Mouse (Mus musculus) intestine, embryonic 15.5 days (tissue): ENCODE results near the gene Prcd. TPM values are rescaled to one million over a fixed set of nuclear protein-coding genes. Genes with fewer than 3 reads are reported as not detected.
"Not testable (repeated sequence)": the region's sequence is repeated elsewhere in the genome, so short reads cannot be mapped to it uniquely, and the experiment has no call there.

Experiments
- ATAC-seq: fragments of 200-750 bp; cut with Nextera tagmentation; 2 replicates; pipeline ENCODE4 v1.8.0; 2017; ENCODE audit warnings: moderate TSS enrichment, moderate library complexity
- H3K27ac ChIP-seq: fragments of 300-500 bp; sonication (generic); 2 replicates; pipeline ENCODE4 v1.5.1; 2015; ENCODE audit warnings: mild to moderate bottlenecking, inconsistent platforms
- H3K27me3 ChIP-seq: fragments of 300-500 bp; sonication (generic); replicated peaks from 2 replicates; pipeline ENCODE4 v1.6.1; 2015; ENCODE audit warnings: inconsistent platforms
- H3K36me3 ChIP-seq: fragments of 300-500 bp; sonication (generic); 2 replicates; pipeline ENCODE4 v1.6.1; 2015; ENCODE audit warnings: inconsistent platforms
- H3K4me1 ChIP-seq: fragments of 300-500 bp; sonication (generic); replicated peaks from 2 replicates; pipeline ENCODE4 v1.6.1; 2015; ENCODE audit warnings: inconsistent platforms
- H3K4me2 ChIP-seq: fragments of 300-500 bp; sonication (generic); replicated peaks from 2 replicates; pipeline ENCODE4 v1.6.1; 2015; ENCODE audit warnings: mild to moderate bottlenecking, inconsistent platforms
- H3K4me3 ChIP-seq: fragments of 300-500 bp; sonication (generic); replicated peaks from 2 replicates; pipeline ENCODE4 v1.5.1; 2015; ENCODE audit warnings: inconsistent platforms
- H3K9ac ChIP-seq: fragments of 300-500 bp; sonication (generic); 2 replicates; pipeline ENCODE4 v1.6.1; 2015; ENCODE audit warnings: inconsistent platforms
- H3K9me3 ChIP-seq: fragments of 300-500 bp; sonication (generic); 2 replicates; pipeline ENCODE4 v1.6.1; 2016; ENCODE audit warnings: inconsistent platforms
- WGBS: fragments of 180-500 bp; shearing (Covaris S2); methylation state at CpG from one replicate; pipeline ENCODE4 v1.1.7; 2015; 5-methylcytosine and 5-hydroxymethylcytosine counted together
- polyA plus RNA-seq: library from polyadenylated mRNA; unstranded; fragments of >200 nt; fragmentation: Nextera tagmentation; extraction: Ambion mirVana; gene quantifications from 2 replicates; pipeline ENCODE4 v1.2.1, GENCODE M21; 2015

Prcd gene
- polyA plus RNA-seq, 1 experiment from 2014 or later: 1.3 TPM

DNA sequence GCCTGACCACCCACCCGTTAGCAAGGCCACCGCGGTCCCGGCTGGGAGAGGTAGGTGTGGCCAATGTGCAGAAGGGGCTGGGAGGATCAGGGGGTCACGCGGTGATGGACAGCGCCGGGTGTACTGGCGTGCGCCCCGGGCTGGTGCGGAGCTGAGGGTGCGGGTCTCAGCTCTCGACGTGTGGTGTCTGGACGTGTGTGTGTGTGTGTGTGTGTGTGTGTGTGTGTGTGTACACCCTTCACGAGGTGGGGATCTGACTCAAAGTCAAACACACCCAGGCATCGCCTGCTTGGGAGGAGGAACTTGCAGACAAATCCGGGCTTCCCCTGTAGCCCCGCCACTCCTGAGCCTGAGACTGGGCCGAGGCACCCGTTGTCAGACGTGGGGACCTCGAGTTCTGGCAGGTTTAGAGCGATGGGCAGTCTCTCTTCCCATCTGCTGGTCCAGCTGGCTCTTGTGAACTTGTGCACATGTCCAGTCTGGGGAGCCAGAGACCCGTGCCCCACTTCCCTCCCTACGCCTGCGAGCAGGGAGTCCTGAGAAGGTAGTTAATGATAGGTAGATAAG is 1.0 kb downstream of the Prcd start, which contains the start of gene Cygb:
TSS of gene Cygb (minus strand) at position 59 of the 567 bp plus-strand sequence.
- Histone ChIP-seq H3K4me2 (peak within 1 kb of the TSS; percentile 93), H3K36me3 (no peaks in the 10 kb centered on the region), H3K27ac (no peak within 1 kb of the TSS), H3K9me3 (no peaks in the 10 kb centered on the region), H3K9ac (peak within 1 kb of the TSS; percentile 62), H3K4me1 (peaks cover 22% of the 10 kb centered on the region), H3K27me3 (peaks cover 29% of the 10 kb centered on the region), H3K4me3 (peak within 1 kb of the TSS; percentile 53)
- no peak for ATAC-seq
- 5% methylated on average over 28 of the region's 28 CpGs for WGBS

DNA sequence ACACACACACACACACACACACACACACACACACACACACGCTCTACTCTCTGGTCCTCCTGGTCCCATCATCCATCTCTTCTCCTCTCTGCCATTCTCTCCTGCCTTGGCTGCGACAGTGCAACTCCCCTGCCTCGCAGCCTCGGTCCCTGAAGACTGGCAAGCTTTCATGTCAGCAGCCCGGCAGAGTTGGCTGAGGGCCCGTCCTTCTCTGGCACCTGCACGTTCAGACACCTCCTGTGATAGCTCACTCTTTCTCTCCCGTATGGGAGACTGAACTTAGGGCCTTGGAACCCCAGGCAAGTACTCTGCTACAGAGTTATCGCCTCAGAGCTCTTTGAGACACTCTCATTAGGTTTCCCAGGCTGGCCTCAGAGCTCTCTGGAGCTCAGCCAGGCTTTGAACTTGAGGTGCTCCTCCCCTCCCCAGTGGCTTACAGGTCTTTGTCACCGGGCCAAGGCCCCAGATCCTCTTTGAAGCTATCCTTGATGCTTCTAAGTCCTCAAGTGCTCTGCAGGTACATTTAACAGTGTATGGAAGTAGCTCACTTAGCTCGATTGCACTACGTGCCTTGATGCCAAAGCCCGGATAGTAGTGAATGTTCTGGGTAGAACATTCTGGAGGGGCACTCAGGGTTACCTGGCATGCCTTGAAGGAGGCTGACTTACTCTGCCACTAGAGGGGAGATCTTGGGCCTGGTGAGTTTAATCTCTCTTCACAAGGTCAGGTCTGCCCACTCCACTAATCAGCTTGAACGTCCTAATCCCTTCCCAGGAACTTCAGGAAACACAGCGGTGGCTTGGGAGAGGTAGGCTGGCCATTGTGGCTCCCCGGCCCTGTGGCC is 3.2 kb downstream of the Prcd start:
- Histone ChIP-seq H3K9me3 (no peaks in the 10 kb centered on the region), H3K9ac (no peak overlapping the region; the same call in 1 of the 2 replicates), H3K4me2 (no peak overlapping the region), H3K27me3 (peaks cover 29% of the 10 kb centered on the region), H3K4me1 (peaks cover 36% of the 10 kb centered on the region), H3K36me3 (no peaks in the 10 kb centered on the region), H3K27ac (no peak overlapping the region), H3K4me3 (no peak overlapping the region)
- ATAC-seq: no peak
- 70% methylated on average over 16 of the region's 16 CpGs for WGBS

DNA sequence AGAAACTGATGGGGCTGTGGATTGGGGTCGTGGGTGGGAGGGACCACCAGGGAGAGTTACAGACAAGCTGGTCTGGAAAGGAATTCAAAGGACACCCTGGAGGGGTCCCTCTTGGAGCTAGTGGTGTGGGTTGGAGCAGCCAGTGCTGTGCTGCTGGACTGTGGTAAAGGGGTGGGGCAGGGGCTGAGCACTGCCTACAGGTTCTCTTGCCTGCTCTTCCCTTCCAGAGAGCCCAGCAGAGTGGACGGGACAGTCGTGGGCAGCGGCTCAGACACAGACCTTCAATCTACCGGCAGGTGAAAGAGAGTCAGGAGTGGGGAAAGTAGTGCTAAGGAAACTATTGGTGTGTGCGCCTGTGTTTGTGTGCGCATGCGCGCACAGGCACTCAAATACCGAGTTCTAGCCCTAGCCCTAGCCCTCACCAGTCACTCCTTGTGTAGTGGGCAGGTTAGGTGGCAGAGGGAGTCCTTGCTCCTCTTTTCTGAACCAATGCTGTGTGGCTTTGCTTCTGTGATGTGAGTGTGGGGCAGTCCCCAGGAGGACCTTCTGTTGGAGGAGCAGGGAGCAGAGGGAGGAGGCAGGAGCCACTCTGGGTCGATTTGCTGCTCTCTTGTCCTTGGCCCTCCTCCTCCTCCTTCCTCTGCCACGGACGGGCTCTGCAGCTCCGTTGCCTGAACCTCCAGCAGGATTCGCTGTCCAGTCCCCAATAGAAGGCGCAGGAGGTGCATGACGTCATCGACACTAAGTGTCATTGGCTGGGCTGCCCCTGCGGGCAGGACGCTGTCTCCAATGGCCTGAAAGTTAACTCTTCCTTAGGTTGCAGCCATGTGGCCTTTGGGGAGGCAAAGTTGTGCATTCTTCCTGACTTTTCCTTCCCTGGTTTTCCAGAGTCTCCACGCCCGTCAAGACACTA is 4.2 kb downstream of the Prcd start:
- H3K4me1 ChIP-seq: peaks cover 43% of the 10 kb centered on the region
- H3K27ac ChIP-seq: peak overlapping the region; percentile 86
- H3K9ac ChIP-seq: peak overlapping the region; percentile 31; the same call in 1 of the 2 replicates
- H3K4me3 ChIP-seq: peak overlapping the region; percentile 38
- peak overlapping the region; percentile 73 for H3K4me2 ChIP-seq
- H3K9me3 ChIP-seq: no peaks in the 10 kb centered on the region
- H3K36me3 ChIP-seq: no peaks in the 10 kb centered on the region
- peak; percentile 95 for ATAC-seq
- H3K27me3 ChIP-seq: peaks cover 28% of the 10 kb centered on the region
- 12% methylated on average over 21 of the region's 22 CpGs for WGBS

DNA sequence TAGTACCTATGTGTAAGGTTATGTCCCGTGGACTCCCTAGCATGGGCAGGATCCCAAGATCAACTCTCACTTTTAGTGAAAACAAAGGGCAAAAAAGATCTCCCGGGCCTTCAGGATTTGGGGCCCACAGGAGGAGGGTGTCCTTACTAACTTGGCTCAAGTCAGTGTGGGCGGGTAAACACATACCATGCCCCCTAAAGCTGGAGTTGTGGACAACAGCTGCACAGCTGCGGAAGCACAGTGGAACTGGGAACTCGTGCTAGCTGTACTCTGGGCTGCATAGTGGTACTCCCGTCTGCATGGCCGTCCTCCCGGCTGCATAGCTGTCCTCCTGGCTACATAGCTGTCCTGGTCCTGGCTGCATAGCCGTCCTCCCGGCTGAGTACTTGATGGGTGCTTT is 4.9 kb downstream of the Prcd start:
- peak overlapping the region; percentile 86 for H3K27ac ChIP-seq
- peak overlapping the region; percentile 73; the same call in 1 of the 2 replicates for H3K4me2 ChIP-seq
- H3K9ac ChIP-seq: no peak overlapping the region
- 58% methylated on average over 10 of the region's 10 CpGs for WGBS
- peaks cover 48% of the 10 kb centered on the region for H3K4me1 ChIP-seq
- H3K9me3 ChIP-seq: no peaks in the 10 kb centered on the region
- H3K4me3 ChIP-seq: no peak overlapping the region
- no peaks in the 10 kb centered on the region for H3K36me3 ChIP-seq
- 0 out of 2 replicates have a peak, but pooled peaks have one; percentile 15 for ATAC-seq
- peaks cover 24% of the 10 kb centered on the region for H3K27me3 ChIP-seq

DNA sequence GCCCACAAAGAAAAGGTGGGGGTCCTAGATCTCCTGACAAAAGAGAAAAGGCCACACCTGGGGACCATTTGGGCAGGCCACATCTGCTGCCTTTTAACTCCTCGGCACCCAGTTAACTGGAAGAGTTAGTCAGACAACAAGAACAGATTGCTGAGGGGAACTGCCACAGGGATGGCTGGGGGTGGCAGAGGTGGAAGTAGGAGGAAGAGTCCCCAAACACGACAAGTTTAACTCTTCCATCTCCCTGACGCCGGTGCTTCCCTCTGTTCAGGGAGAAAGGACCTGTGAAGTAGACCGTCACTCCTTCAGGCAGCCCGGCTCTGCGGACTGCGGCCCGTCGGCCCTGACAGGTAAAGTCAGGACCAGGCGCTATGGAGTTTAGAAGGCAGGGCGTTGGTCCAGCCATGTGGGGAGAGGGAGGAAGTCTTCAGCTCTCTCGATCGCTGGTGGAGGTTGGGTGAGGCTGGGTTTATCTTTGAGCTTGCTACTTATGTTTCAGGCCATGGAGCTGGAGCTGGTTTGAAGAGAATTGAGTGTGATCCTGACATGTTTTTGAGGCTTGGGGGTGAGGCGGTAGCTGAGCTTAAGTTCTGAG is 5.8 kb downstream of the Prcd start:
- Histone ChIP-seq H3K4me1 (peaks cover 42% of the 10 kb centered on the region), H3K4me2 (no peak overlapping the region), H3K36me3 (no peaks in the 10 kb centered on the region), H3K9me3 (no peaks in the 10 kb centered on the region), H3K27ac (no peak overlapping the region), H3K9ac (no peak overlapping the region), H3K27me3 (peaks cover 15% of the 10 kb centered on the region), H3K4me3 (no peak overlapping the region)
- 76% methylated on average over 15 of the region's 15 CpGs for WGBS
- no peak for ATAC-seq

DNA sequence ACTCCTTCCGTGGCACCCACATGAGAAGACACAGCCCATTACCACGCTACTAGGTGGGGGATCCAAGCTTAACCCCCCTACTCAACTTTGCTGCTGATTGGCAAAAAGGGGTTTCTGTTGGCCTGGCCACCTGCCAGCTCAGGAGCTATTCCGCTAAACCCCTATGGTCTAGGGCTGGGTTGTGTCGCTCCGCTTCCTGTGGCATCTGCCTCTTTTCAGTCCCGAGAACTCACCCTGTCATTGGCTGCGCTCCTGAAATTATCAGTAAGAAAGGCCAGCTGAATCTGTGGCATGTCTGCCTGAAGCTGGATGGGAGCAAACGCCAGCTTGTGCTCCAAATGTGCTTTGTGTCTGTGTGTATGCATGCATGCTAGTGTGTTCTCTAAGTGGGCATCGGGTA is 6.8 kb downstream of the Prcd start:
- Histone ChIP-seq H3K9me3 (no peaks in the 10 kb centered on the region), H3K9ac (no peak overlapping the region), H3K27me3 (peaks cover 6% of the 10 kb centered on the region; the same call in 1 of the 2 replicates), H3K36me3 (no peaks in the 10 kb centered on the region), H3K4me1 (peaks cover 36% of the 10 kb centered on the region), H3K4me2 (no peak overlapping the region), H3K27ac (no peak overlapping the region), H3K4me3 (no peak overlapping the region)
- ATAC-seq: no peak
- 58% methylated on average over 9 of the region's 9 CpGs for WGBS

DNA sequence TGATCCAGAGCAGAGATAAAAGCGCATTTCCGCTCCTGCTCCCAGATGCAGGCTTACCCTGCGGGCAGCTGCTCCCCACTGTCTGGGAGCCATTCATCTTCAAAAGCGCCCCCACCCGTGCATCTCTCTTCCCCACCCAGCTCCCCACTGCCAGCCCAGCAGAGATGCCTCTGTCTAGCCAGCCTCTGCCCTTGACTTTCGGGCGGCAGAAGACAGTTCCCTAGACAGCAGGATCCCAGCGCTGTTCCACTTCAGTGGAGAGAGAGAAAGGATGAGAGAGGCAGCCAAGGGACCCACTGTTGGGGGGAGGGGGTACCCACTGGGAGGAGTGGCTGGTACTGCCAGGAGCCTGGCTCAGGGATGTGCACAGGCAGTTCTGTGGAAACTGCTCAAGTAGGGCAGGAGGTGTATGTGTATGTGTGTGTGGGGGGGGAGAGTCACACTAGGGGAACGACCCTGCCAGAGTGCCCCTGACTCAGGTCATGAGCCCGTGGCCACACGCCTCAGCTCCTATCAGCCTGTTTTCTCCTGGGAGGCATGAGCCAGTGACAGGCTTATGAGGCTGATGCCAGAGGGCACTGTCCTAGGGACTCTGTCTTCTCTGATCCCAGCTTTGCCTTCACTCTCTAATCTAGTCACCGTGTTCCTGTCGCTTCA is 8.1 kb downstream of the Prcd start:
- H3K9ac ChIP-seq: no peak overlapping the region
- H3K27ac ChIP-seq: peak overlapping the region; percentile 44; the same call in 1 of the 2 replicates
- H3K4me1 ChIP-seq: peaks cover 36% of the 10 kb centered on the region
- peaks cover 6% of the 10 kb centered on the region; the same call in 1 of the 2 replicates for H3K27me3 ChIP-seq
- no peaks in the 10 kb centered on the region for H3K9me3 ChIP-seq
- ATAC-seq: no peak
- H3K4me3 ChIP-seq: no peak overlapping the region
- 24% methylated on average over 13 of the region's 13 CpGs for WGBS
- 0 out of 2 replicates have a peak overlapping the region, but pooled peaks have one; percentile 5 for H3K4me2 ChIP-seq
- no peaks in the 10 kb centered on the region for H3K36me3 ChIP-seq

DNA sequence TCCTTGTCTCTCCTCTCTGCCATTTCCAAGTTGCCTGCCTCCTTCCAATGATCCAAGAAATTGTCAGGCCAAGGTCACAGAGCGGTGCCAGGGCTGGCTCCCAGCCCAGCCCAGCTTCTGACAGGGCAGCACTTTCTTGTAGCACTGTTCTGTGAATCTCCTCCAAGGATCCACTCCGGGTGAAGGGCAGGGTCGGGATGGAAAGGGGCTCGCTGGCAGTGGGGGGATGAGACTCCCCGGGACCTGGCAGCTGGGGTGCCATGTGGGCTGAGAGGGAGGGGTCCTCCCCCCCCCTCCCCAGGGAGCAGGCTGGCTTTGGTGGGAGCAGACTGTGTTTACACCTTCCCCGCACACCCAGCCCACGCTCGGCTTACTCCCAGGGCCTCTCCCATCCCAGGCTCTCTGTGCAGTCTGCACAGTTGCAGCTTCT is 8.6 kb downstream of the Prcd start:
- Histone ChIP-seq H3K27ac (no peak overlapping the region), H3K4me2 (no peak overlapping the region), H3K36me3 (no peaks in the 10 kb centered on the region), H3K4me1 (peaks cover 36% of the 10 kb centered on the region), H3K9ac (0 out of 2 replicates have a peak overlapping the region, but pooled peaks have one; percentile 13), H3K9me3 (no peaks in the 10 kb centered on the region), H3K4me3 (no peak overlapping the region), H3K27me3 (peaks cover 6% of the 10 kb centered on the region; the same call in 1 of the 2 replicates)
- 58% methylated on average over 8 of the region's 8 CpGs for WGBS
- ATAC-seq: no peak

DNA sequence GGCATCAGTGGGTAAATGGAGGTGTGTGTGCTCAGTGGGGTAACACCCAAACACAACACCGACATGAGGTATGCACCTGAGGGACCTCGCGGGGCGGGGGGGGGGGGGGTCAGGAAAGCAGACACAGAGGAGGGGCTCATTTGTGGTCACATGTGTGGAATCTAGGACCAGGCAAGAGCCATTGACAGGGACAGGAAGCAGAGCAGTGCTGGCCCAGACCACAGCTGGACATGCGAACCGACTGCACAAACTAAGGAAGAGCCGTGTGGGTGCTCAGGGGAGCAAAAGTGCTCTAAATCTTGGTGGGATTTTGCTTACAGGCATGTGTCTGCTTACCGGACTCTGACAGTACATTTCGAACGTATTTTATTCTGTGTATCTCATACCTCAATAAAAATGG is 12.0 kb downstream of the Prcd start:
- no peaks in the 10 kb centered on the region for H3K9me3 ChIP-seq
- H3K4me2 ChIP-seq: no peak overlapping the region
- peaks cover 30% of the 10 kb centered on the region for H3K4me1 ChIP-seq
- H3K9ac ChIP-seq: no peak overlapping the region
- peaks cover 6% of the 10 kb centered on the region; the same call in 1 of the 2 replicates for H3K27me3 ChIP-seq
- no peak overlapping the region for H3K4me3 ChIP-seq
- 54% methylated on average over 10 of the region's 10 CpGs for WGBS
- no peak for ATAC-seq
- H3K27ac ChIP-seq: no peak overlapping the region
- H3K36me3 ChIP-seq: no peaks in the 10 kb centered on the region

DNA sequence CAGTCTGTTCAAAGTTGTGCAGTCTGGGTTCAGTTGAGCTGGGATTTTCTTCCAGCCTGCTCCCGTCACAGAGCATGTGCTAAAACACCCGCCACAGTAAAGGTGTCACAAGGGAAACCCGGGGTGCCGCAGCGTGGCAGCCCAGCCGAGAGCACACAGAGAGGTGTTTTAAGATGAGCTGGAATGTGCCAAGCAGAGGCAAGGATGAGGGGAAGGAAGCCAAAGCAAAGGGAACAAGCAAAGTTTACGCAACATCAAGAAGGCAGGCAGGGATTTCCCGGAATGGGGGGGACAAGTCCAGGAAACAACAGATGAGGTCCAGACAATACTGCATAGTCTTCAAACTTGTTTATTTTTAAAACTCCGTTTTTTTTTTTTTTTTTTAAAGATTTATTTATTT is 13.2 kb downstream of the Prcd start:
- WGBS: 73% methylated on average over 9 of the region's 9 CpGs
- Histone ChIP-seq H3K4me2 (no peak overlapping the region), H3K4me3 (no peak overlapping the region), H3K27me3 (peaks cover 6% of the 10 kb centered on the region; the same call in 1 of the 2 replicates), H3K9me3 (no peaks in the 10 kb centered on the region), H3K27ac (no peak overlapping the region), H3K9ac (no peak overlapping the region), H3K4me1 (peaks cover 19% of the 10 kb centered on the region; the same call in 1 of the 2 replicates), H3K36me3 (no peaks in the 10 kb centered on the region)
- ATAC-seq: no peak

DNA sequence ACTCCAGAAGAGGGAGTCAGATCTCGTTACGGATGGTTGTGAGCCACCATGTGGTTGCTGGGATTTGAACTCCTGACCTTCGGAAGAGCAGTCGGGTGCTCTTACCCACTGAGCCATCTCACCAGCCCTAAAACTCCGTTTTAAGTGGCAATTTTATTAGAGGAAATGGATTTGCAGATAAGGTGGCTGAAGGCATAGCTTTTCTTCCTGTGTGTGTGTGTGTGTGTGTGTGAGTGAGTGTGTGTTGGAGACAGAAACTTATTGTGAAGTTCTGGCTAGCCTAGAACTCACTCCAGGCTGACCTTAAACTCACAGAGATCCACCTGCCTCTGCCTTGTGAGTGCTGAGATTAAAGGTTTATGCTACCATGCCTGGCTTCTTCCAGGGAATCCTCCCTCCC is 13.7 kb downstream of the Prcd start:
- ATAC-seq: not testable (repeated sequence)
- 81% methylated on average over 5 of the region's 5 CpGs for WGBS

More for the DNA sequence above, 13.7 kb downstream of the Prcd start:
- not testable (repeated sequence) for H3K36me3 ChIP-seq, H3K27me3 ChIP-seq, H3K9me3 ChIP-seq, H3K4me3 ChIP-seq, H3K27ac ChIP-seq, H3K4me2 ChIP-seq, H3K9ac ChIP-seq
- peaks cover 14% of the 10 kb centered on the region; the same call in 1 of the 2 replicates for H3K4me1 ChIP-seq
